Mouse (Mus musculus): ENCODE measurements around the gene Serpina3n. TPM values are rescaled to one million over a fixed set of nuclear protein-coding genes. Genes with fewer than 3 reads are reported as not detected.

Gene Serpina3n
- polyA plus RNA-seq, 1 experiment from 2014 or later = not detected

DNA sequence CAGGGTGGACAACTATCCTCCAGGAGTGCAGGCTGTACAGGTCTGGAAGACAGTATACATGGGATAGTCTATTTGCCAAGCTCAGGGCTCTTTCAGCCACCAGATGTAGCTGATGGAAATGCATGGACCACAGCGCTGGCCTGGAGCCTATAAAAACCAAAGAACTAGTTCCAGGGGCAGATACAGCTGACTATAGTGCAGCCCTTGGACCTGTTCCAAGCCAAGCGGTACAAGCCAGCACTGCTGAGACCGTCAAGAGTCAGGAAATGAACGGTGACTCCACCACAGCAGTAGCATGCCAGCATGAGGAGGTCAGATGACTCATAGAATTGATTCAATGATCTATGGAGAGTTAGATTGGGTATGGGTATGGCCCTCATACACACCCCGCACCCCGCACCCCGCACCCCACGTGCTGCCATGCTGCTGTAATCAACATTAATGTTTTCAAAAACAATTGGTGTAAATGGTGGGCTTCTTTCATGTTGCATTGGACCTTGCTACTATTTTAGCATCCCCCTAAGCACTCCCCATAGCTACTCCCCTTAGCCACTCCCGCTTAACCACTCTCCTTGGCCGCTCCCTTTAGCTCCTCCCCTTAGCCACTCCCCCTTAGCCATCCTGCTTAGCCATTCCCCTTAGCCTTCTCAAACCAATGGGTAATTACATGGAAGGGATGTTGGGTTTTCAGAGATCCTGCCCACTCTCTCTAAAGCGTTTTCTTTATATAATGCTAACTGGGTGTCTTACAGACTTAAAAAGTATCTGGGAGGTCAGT lies 16.3 kb downstream of the Serpina3n start:
- no peak overlapping the region for H3K4me2 ChIP-seq (ENCODE audit: low read depth, severe bottlenecking)
- H3K27ac ChIP-seq (replicated peaks; ENCODE audit: low read depth, low read length) = no peak overlapping the region
- H3K4me3 ChIP-seq (ENCODE audit: low read depth, low read length) = no peak overlapping the region
- H3K4me1 ChIP-seq (ENCODE audit: control insufficient read depth, insufficient read depth, low read length) = peaks cover 3% of the 10 kb centered on the region; the same call in 1 of the 2 replicates
- no peak for ATAC-seq (ENCODE audit: insufficient number of reproducible peaks, low FRiP score, low TSS enrichment, low read depth)
- no peak overlapping the region for H3K9ac ChIP-seq (ENCODE audit: low read length)
- H3K9me3 ChIP-seq (ENCODE audit: control insufficient read depth, low read length) = no peaks in the 10 kb centered on the region
- H3K27me3 ChIP-seq (ENCODE audit: control insufficient read depth, insufficient read depth, low read length) = no peaks in the 10 kb centered on the region
- H3K36me3 ChIP-seq (ENCODE audit: control insufficient read depth, insufficient read depth, low read length) = no peaks in the 10 kb centered on the region
- 81% methylated on average over 11 of the region's 11 CpGs for WGBS
- no peak for DNase-seq (ENCODE audit: low spot score)

DNA sequence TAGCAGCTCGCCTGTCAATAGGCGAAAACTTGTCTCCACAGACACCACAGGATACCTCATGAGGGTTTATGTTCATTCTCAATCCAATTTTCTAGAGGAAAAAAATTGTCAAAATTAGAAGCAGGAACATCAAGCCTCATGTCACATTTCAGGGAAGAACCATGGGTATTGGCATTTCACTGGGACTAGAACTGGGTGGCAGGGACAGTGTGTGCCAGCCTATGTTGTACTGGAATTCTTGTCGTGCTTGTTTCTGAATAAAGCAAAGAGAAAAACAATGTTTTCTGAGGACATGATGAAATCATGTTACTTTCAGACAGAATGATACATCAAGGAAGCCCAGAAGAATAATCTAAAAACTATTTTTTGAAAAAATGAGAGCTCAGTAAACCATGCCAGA lies 19.1 kb downstream of the Serpina3n start:
- no peak for ATAC-seq (ENCODE audit: insufficient number of reproducible peaks, low FRiP score, low TSS enrichment, low read depth)

DNA sequence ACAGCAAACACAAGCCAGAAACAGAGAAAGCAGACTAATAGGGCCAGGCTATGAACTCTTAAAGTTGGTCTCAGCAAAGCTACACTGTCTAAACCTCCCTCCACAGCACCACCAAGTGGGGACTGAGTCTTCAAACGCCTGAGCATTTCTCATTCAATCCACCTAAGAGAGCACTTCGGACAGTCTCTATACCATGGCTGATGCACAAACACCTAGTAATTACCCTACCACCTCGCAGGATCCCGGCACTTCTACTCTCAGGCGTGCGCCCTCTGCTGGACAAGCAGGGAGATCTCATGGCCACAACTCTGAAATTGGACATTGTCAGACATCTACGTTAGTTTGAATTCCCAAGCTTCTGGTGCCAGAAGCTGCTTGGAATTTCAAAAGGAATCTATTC lies 20.4 kb downstream of the Serpina3n start:
- Histone ChIP-seq H3K36me3 (ENCODE audit: control insufficient read depth, insufficient read depth, low read length) (no peaks in the 10 kb centered on the region), H3K27ac (replicated peaks; ENCODE audit: low read depth, low read length) (no peak overlapping the region), H3K4me2 (ENCODE audit: low read depth, severe bottlenecking) (no peak overlapping the region), H3K9me3 (ENCODE audit: control insufficient read depth, low read length) (no peaks in the 10 kb centered on the region), H3K9ac (ENCODE audit: low read length) (no peak overlapping the region), H3K4me1 (ENCODE audit: control insufficient read depth, insufficient read depth, low read length) (no peaks in the 10 kb centered on the region), H3K27me3 (ENCODE audit: control insufficient read depth, insufficient read depth, low read length) (no peaks in the 10 kb centered on the region), H3K4me3 (ENCODE audit: low read depth, low read length) (no peak overlapping the region)
- 7% methylated on average over 7 of the region's 7 CpGs for WGBS
- DNase-seq (ENCODE audit: low spot score) (peak; percentile 77), ATAC-seq (ENCODE audit: insufficient number of reproducible peaks, low FRiP score, low TSS enrichment, low read depth) (0 out of 2 replicates have a peak, but pooled peaks have one; percentile 53)

More for the DNA sequence above, 19.1 kb downstream of the Serpina3n start:
- no peaks in the 10 kb centered on the region for H3K36me3 ChIP-seq (ENCODE audit: control insufficient read depth, insufficient read depth, low read length)
- H3K9ac ChIP-seq (ENCODE audit: low read length) = no peak overlapping the region
- H3K4me3 ChIP-seq (ENCODE audit: low read depth, low read length) = no peak overlapping the region
- H3K9me3 ChIP-seq (ENCODE audit: control insufficient read depth, low read length) = no peaks in the 10 kb centered on the region
- H3K4me2 ChIP-seq (ENCODE audit: low read depth, severe bottlenecking) = no peak overlapping the region
- H3K27me3 ChIP-seq (ENCODE audit: control insufficient read depth, insufficient read depth, low read length) = no peaks in the 10 kb centered on the region
- H3K27ac ChIP-seq (replicated peaks; ENCODE audit: low read depth, low read length) = no peak overlapping the region
- no peak for DNase-seq (ENCODE audit: low spot score)
- WGBS = 85% methylated on average over 3 of the region's 3 CpGs
- no peaks in the 10 kb centered on the region for H3K4me1 ChIP-seq (ENCODE audit: control insufficient read depth, insufficient read depth, low read length)

DNA sequence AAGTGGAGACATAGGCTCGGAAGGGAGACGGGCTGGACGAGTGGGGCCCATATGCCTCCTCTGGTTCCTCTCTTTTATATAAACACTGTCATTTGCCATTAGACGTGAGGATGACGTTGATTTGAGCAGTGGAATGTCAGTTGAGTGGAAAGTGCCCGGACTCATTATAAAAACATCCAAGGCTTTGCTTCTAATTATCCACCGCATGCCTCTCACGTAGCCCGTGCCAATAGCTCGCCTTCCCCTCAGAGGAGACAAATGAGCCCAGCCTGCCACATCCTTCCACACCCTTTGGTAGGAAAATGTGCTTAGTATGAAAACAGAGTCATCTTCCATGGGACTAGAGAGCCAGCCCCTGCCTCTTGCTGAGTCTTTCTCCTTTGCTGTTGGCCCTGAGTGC lies 24.8 kb downstream of the Serpina3n start:
- no peak overlapping the region for H3K4me3 ChIP-seq (ENCODE audit: low read depth, low read length)
- H3K9me3 ChIP-seq (ENCODE audit: control insufficient read depth, low read length) = no peaks in the 10 kb centered on the region
- no peaks in the 10 kb centered on the region for H3K4me1 ChIP-seq (ENCODE audit: control insufficient read depth, insufficient read depth, low read length)
- no peaks in the 10 kb centered on the region for H3K36me3 ChIP-seq (ENCODE audit: control insufficient read depth, insufficient read depth, low read length)
- ATAC-seq (ENCODE audit: insufficient number of reproducible peaks, low FRiP score, low TSS enrichment, low read depth) = no peak
- no peak overlapping the region for H3K9ac ChIP-seq (ENCODE audit: low read length)
- WGBS = 66% methylated on average over 10 of the region's 10 CpGs
- DNase-seq (ENCODE audit: low spot score) = no peak
- no peaks in the 10 kb centered on the region for H3K27me3 ChIP-seq (ENCODE audit: control insufficient read depth, insufficient read depth, low read length)
- H3K4me2 ChIP-seq (ENCODE audit: low read depth, severe bottlenecking) = no peak overlapping the region
- no peak overlapping the region for H3K27ac ChIP-seq (replicated peaks; ENCODE audit: low read depth, low read length)

DNA sequence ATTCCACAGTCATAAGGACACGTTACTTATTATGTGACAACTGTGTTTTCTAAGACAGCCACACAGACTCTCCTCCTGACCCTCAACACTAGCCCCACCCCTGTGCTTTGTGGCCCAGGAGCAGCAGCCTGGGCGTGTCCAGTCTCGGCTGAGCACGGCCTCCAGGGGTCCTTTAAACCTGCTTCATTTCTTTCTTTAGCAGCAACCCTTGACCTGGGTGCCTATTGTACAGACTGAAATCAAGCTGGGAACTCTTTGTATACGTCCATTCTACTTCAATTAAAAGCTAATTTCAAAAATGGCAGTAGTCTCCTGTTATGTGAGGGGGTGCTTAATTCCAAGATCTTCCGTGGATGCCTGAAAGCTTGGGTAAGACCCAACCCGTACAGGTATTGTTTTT lies 26.7 kb downstream of the Serpina3n start:
- no peak overlapping the region for H3K4me2 ChIP-seq (ENCODE audit: low read depth, severe bottlenecking)
- no peaks in the 10 kb centered on the region for H3K36me3 ChIP-seq (ENCODE audit: control insufficient read depth, insufficient read depth, low read length)
- H3K27me3 ChIP-seq (ENCODE audit: control insufficient read depth, insufficient read depth, low read length) = no peaks in the 10 kb centered on the region
- ATAC-seq (ENCODE audit: insufficient number of reproducible peaks, low FRiP score, low TSS enrichment, low read depth) = no peak
- no peak overlapping the region for H3K9ac ChIP-seq (ENCODE audit: low read length)
- WGBS = 53% methylated on average over 7 of the region's 7 CpGs
- DNase-seq (ENCODE audit: low spot score) = no peak
- no peak overlapping the region for H3K27ac ChIP-seq (replicated peaks; ENCODE audit: low read depth, low read length)
- no peak overlapping the region for H3K4me3 ChIP-seq (ENCODE audit: low read depth, low read length)
- no peaks in the 10 kb centered on the region for H3K9me3 ChIP-seq (ENCODE audit: control insufficient read depth, low read length)
- no peaks in the 10 kb centered on the region for H3K4me1 ChIP-seq (ENCODE audit: control insufficient read depth, insufficient read depth, low read length)

DNA sequence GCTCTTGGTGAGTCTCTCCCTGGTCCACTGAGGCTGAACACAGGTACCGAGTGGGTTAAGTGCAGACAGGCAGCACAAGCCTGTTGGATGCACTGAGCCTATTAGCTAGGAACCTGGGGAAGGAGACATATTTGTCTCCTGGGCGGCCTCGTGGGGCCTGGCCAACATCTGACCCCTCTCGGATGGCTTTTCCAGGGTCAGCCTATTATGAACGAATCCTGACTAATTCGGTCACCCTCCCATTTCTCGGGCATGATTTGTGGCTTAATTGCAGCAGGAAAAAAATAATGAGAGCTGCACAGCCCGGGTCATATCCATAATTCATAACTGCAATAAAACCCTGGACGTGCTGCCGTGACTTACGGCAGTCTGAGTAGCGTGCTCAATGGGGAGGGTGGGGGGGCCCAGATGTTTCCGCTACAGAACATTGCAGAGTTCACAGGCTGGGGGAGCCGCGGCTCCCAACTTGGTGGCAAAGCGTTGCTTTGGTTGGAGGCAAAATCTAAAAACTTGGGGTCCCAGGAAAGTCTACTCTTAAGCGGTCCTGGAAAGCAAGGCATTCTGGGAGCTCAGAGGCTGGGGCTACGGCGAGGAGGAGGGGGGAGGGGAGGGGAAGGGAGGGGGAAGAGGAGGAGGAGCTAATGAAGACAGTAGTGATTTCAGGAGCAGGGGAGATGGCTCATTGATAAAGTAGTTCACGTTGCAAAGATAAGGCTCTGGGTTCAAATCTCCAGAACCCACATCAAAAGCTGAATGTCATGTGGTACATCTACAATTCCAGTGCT lies 27.6 kb downstream of the Serpina3n start:
- no peaks in the 10 kb centered on the region for H3K9me3 ChIP-seq (ENCODE audit: control insufficient read depth, low read length)
- 65% methylated on average over 20 of the region's 20 CpGs for WGBS
- H3K27me3 ChIP-seq (ENCODE audit: control insufficient read depth, insufficient read depth, low read length) = no peaks in the 10 kb centered on the region
- no peak overlapping the region for H3K9ac ChIP-seq (ENCODE audit: low read length)
- no peaks in the 10 kb centered on the region for H3K36me3 ChIP-seq (ENCODE audit: control insufficient read depth, insufficient read depth, low read length)
- no peaks in the 10 kb centered on the region for H3K4me1 ChIP-seq (ENCODE audit: control insufficient read depth, insufficient read depth, low read length)
- H3K4me2 ChIP-seq (ENCODE audit: low read depth, severe bottlenecking) = no peak overlapping the region
- no peak overlapping the region for H3K4me3 ChIP-seq (ENCODE audit: low read depth, low read length)
- H3K27ac ChIP-seq (replicated peaks; ENCODE audit: low read depth, low read length) = no peak overlapping the region
- ATAC-seq (ENCODE audit: insufficient number of reproducible peaks, low FRiP score, low TSS enrichment, low read depth) (peak; percentile 31), DNase-seq (ENCODE audit: low spot score) (peak; percentile 51)

DNA sequence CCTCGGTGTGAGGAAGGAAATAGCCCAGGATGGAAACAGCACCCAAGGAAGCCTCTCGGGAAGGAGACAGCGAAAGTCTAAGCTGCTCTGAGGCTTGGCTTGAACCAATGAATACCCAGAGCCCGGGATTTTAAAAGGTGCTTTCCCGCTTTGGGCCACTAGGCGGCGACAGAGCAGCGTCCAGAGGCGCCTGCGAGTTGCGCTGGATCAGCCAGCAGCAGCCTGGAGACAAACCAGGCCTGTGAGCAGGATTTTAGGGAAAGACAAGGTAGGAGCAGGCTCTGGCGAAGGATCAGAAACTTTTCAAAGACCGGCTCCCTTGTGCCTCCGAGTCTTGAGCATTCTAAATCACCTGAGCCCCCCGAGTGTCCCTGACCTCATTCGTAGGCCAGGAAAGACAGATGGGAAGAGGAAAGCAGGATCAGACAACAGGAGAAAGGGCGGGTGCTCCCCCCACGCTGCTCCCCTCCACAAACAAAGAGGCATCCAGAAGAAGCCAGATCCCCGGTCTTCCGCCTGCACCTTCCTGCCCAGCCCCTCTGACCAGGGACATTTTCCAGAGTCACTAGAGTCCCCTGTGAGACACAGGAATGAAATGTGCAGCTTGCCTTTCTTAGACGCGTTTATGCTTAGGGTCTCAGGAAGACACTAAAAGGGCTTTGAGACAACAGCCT lies 33.7 kb downstream of the Serpina3n start:
- Histone ChIP-seq H3K27ac (replicated peaks; ENCODE audit: low read depth, low read length) (0 out of 2 replicates have a peak overlapping the region, but pooled peaks have one; percentile 18), H3K9ac (ENCODE audit: low read length) (peak overlapping the region; percentile 43; the same call in 1 of the 2 replicates), H3K4me3 (ENCODE audit: low read depth, low read length) (no peak overlapping the region), H3K9me3 (ENCODE audit: control insufficient read depth, low read length) (no peaks in the 10 kb centered on the region), H3K4me2 (ENCODE audit: low read depth, severe bottlenecking) (no peak overlapping the region), H3K4me1 (ENCODE audit: control insufficient read depth, insufficient read depth, low read length) (no peaks in the 10 kb centered on the region), H3K36me3 (ENCODE audit: control insufficient read depth, insufficient read depth, low read length) (no peaks in the 10 kb centered on the region), H3K27me3 (ENCODE audit: control insufficient read depth, insufficient read depth, low read length) (no peaks in the 10 kb centered on the region)
- DNase-seq (ENCODE audit: low spot score) (peak; percentile 98), ATAC-seq (ENCODE audit: insufficient number of reproducible peaks, low FRiP score, low TSS enrichment, low read depth) (no peak)
- WGBS = 9% methylated on average over 22 of the region's 22 CpGs

DNA sequence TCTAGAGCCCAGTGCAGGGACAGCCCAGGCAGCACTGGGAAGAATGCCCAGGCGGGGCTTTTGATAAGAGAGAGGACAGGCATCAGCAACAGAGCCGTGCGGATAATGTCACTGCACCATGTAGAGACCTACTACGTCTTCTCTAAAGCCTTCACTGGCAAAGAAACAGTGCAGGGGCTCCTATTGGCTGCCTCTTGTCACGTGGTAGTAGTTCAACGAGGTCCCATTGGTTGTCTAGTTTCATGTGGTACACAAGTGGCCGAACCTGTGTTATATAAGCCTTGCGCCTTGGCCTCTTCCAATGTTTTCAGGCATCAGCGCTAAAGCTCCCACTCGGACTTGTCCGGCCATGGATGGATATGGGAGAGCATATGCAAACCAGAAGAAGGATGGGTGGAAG lies 37.2 kb downstream of the Serpina3n start:
- Histone ChIP-seq H3K36me3 (ENCODE audit: control insufficient read depth, insufficient read depth, low read length) (no peaks in the 10 kb centered on the region), H3K4me1 (ENCODE audit: control insufficient read depth, insufficient read depth, low read length) (0 out of 2 replicates have a peak, but pooled peaks cover 2% of the 10 kb centered on the region), H3K27me3 (ENCODE audit: control insufficient read depth, insufficient read depth, low read length) (no peaks in the 10 kb centered on the region; the same call in 1 of the 2 replicates), H3K4me3 (ENCODE audit: low read depth, low read length) (no peak overlapping the region), H3K27ac (replicated peaks; ENCODE audit: low read depth, low read length) (no peak overlapping the region), H3K9ac (ENCODE audit: low read length) (no peak overlapping the region), H3K4me2 (ENCODE audit: low read depth, severe bottlenecking) (no peak overlapping the region), H3K9me3 (ENCODE audit: control insufficient read depth, low read length) (no peaks in the 10 kb centered on the region)
- 83% methylated on average over 11 of the region's 11 CpGs for WGBS
- ATAC-seq (ENCODE audit: insufficient number of reproducible peaks, low FRiP score, low TSS enrichment, low read depth) (no peak), DNase-seq (ENCODE audit: low spot score) (no peak)

Data from limb, embryonic 11.5 days (tissue).